Mouse (Mus musculus): ENCODE data around the gene Ntf5.
"Not testable (repeated sequence)": the region's sequence is repeated elsewhere in the genome, so short reads cannot be mapped to it uniquely, and the experiment has no call there.

Ntf5 gene

GRCm38 (mm10) chr7:45413113-45413863 is at the start of gene Ntf5:
Gene Ntf5, plus strand, starts transcription at chr7:45413695.
- no peak for DNase-seq (ENCODE audit: low read depth, low spot score)

GRCm38 (mm10) chr7:45363983-45364382 is 49.5 kb upstream of the Ntf5 start:
- no peak for DNase-seq (ENCODE audit: low read depth, low spot score)

GRCm38 (mm10) chr7:45365742-45366651 is 47.5 kb upstream of the Ntf5 start:
- no peak for DNase-seq (ENCODE audit: low read depth, low spot score)

GRCm38 (mm10) chr7:45366652-45367019 is 46.9 kb upstream of the Ntf5 start, which contains the start of gene Ppfia3:
Gene Ppfia3, minus strand, starts transcription at chr7:45367019.
- no peak for DNase-seq (ENCODE audit: low read depth, low spot score)

- DNase-seq (ENCODE audit: low read depth, low spot score): peak; percentile 91
Observed at GRCm38 (mm10) chr7:45367020-45367880, 46.2 kb upstream of the Ntf5 start.

- no peak for DNase-seq (ENCODE audit: low read depth, low spot score)
Observed at GRCm38 (mm10) chr7:45368178-45368577, 45.3 kb upstream of the Ntf5 start.

GRCm38 (mm10) chr7:45369022-45369745 is 44.3 kb upstream of the Ntf5 start:
- no peak for DNase-seq (ENCODE audit: low read depth, low spot score)

GRCm38 (mm10) chr7:45369836-45370474 is 43.5 kb upstream of the Ntf5 start:
- no peak for DNase-seq (ENCODE audit: low read depth, low spot score)

- peak; percentile 65 for DNase-seq (ENCODE audit: low read depth, low spot score)
Observed at GRCm38 (mm10) chr7:45370475-45371311, 42.8 kb upstream of the Ntf5 start, which contains the start of gene Lin7b. Gene Lin7b, minus strand, starts transcription at chr7:45370583.

- no peak for DNase-seq (ENCODE audit: low read depth, low spot score)
Observed at GRCm38 (mm10) chr7:45372371-45372770, 41.1 kb upstream of the Ntf5 start.

- DNase-seq (ENCODE audit: low read depth, low spot score): no peak
Observed at GRCm38 (mm10) chr7:45374620-45375019, 38.9 kb upstream of the Ntf5 start.

GRCm38 (mm10) chr7:45376057-45376456 is 37.4 kb upstream of the Ntf5 start:
- no peak for DNase-seq (ENCODE audit: low read depth, low spot score)

- no peak for DNase-seq (ENCODE audit: low read depth, low spot score)
Observed at GRCm38 (mm10) chr7:45386077-45386476, 27.4 kb upstream of the Ntf5 start.

- no peak for DNase-seq (ENCODE audit: low read depth, low spot score)
Observed at GRCm38 (mm10) chr7:45395129-45395541, 18.4 kb upstream of the Ntf5 start.

- DNase-seq (ENCODE audit: low read depth, low spot score): peak; percentile 100
Observed at GRCm38 (mm10) chr7:45395578-45396336, 17.7 kb upstream of the Ntf5 start, which contains the start of gene Snrnp70. Gene Snrnp70, minus strand, starts transcription at chr7:45395742.

GRCm38 (mm10) chr7:45396337-45396775 is 17.1 kb upstream of the Ntf5 start:
- not testable (repeated sequence) for DNase-seq (ENCODE audit: low read depth, low spot score)

- no peak for DNase-seq (ENCODE audit: low read depth, low spot score)
Observed at GRCm38 (mm10) chr7:45396787-45397186, 16.7 kb upstream of the Ntf5 start.

- DNase-seq (ENCODE audit: low read depth, low spot score): peak; percentile 63
Observed at GRCm38 (mm10) chr7:45401521-45402085, 11.9 kb upstream of the Ntf5 start.
